Mouse (Mus musculus): ENCODE measurements around the gene Sh2b3. TPM values are rescaled to one million over a fixed set of nuclear protein-coding genes. Genes with fewer than 3 reads are reported as not detected.

Sh2b3 gene
- polyA plus RNA-seq, 1 experiment: 13.5 TPM

DNA sequence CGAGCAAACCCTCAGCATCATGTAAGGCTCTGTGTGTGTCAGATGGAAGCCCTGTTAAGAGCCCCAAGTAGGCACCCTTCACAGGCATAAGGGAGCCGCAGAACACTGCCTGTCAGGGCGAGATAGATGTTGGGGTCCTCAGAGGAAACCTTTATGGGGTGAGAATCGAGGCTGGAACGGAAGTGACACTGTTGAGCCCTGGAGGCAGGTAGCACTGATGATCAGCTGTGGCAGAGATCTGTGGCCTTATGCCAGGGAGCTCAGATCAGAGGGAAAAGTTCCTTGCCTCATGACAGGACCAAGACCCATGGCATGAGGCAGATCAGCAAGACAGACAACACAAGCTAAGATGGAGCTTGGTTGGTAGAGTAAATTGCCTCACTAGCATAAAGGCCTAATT lies 16.3 kb downstream of the Sh2b3 start:
- no peak for DNase-seq (ENCODE audit: low read depth)
- no peak for TF ChIP-seq POLR2A (IDR thresholded peaks at IDR 0.05; ENCODE audit: borderline replicate concordance, extremely low read depth, insufficient read depth, insufficient read length, poor library complexity, severe bottlenecking)
- no peak for TF ChIP-seq CTCF (IDR thresholded peaks at IDR 0.05; ENCODE audit: borderline replicate concordance, extremely low read depth, insufficient read depth, insufficient read length)

DNA sequence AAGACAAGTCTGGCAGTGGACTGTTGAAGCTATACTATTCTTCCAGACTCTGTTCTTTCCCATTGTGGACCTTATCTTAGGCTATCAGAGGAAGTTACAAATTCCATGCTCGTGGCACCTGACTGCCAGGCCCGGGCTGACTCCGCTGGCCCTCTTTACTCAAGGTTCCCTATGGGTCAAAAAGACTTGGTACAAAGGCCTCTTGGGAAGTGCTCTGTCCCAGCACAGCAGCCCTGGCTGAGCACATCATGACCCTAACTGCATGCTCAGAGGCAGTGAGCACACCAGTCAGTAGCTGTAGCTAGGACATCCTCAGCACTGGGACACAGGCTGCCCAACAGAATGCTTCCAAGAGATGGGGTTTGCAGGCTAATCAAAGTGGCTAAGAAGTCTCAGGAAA lies 16.8 kb downstream of the Sh2b3 start:
- DNase-seq (ENCODE audit: low read depth): no peak
- TF ChIP-seq CTCF (IDR thresholded peaks at IDR 0.05; ENCODE audit: borderline replicate concordance, extremely low read depth, insufficient read depth, insufficient read length) (no peak), POLR2A (IDR thresholded peaks at IDR 0.05; ENCODE audit: borderline replicate concordance, extremely low read depth, insufficient read depth, insufficient read length, poor library complexity, severe bottlenecking) (no peak)

DNA sequence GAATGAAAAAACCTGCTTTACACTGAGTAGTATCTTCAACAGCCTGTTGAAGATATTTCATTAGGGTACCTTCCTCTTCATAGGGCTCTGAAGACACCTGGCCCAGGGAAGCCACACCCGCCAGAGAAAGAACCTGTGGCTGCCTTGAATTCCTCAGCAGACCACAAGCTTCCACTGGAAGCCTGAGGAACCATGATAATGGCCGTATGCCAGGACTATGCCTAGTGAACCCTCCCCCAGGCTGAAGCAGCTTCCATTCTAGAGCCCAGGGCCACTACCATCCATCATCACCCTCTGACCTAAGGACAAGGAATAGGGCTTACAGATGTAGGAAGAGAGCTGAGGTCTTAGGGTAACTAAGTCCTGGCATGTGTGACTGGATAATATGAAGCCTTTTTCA lies 17.3 kb downstream of the Sh2b3 start:
- DNase-seq (ENCODE audit: low read depth): no peak
- no peak for TF ChIP-seq POLR2A (IDR thresholded peaks at IDR 0.05; ENCODE audit: borderline replicate concordance, extremely low read depth, insufficient read depth, insufficient read length, poor library complexity, severe bottlenecking)
- no peak for TF ChIP-seq CTCF (IDR thresholded peaks at IDR 0.05; ENCODE audit: borderline replicate concordance, extremely low read depth, insufficient read depth, insufficient read length)

DNA sequence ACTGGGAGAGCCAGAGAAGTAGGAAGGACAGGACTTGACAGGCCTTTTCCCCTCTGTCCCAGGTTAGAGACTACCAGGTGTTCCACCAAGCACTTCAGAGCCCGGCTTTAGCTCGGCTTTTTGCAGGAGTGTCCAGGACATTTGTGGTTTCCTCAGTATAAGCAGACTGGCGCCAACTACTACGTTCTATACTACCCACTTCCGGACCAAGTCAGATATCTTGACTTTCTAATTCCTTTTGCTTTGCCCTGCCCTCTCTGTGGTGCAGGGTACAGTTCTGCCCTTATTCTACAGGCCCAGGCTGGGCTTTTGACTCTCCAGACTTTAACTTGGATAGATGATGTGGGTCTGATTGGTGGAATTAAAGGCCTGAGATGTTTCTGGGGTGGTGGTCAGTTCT lies 17.9 kb downstream of the Sh2b3 start:
- DNase-seq (ENCODE audit: low read depth): no peak

DNA sequence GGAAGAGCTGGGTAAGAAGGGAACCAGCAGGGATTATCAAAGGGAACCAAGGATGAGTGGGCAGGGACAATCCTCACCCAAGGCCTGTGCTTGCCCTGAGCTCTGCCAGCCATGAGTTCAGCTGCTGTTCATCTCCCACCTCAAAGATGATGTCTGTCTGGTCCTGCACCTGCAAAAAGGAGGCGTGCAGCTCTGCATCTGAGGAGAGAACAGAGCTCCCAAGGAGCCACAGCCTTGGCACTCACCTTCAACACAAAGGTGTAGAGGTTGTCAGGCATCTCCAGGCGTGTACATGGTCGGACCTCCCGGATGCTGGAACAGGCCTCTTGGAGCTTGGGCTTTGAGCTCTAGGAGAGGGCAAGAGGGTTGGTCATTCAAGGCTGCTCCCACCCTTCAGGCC lies 18.6 kb downstream of the Sh2b3 start:
- TF ChIP-seq CTCF (IDR thresholded peaks at IDR 0.05; ENCODE audit: borderline replicate concordance, extremely low read depth, insufficient read depth, insufficient read length) (no peak), POLR2A (IDR thresholded peaks at IDR 0.05; ENCODE audit: borderline replicate concordance, extremely low read depth, insufficient read depth, insufficient read length, poor library complexity, severe bottlenecking) (no peak)
- DNase-seq (ENCODE audit: low read depth): no peak

More for the DNA sequence above, 17.9 kb downstream of the Sh2b3 start:
- TF ChIP-seq CTCF (IDR thresholded peaks at IDR 0.05; ENCODE audit: borderline replicate concordance, extremely low read depth, insufficient read depth, insufficient read length): no peak
- no peak for TF ChIP-seq POLR2A (IDR thresholded peaks at IDR 0.05; ENCODE audit: borderline replicate concordance, extremely low read depth, insufficient read depth, insufficient read length, poor library complexity, severe bottlenecking)

DNA sequence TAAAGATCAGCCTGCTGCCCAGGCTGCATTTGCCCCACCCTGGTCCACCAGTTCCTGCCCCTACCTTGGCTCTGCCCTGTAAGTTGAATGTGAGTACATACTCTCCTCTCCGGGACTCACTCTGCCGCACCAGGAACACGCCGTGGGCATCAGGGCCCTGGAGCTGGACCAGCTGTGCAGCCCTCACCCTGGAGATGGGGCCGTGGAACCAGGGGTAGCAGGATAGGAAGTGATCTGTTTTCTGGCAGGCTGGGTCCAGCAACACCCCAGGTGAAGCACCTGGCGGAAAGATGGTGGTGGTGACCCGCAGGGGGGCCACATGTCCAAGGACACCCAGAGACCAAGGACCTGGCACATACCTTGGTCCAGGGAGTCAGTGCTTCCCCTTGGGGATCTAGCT lies 19.0 kb downstream of the Sh2b3 start:
- no peak for DNase-seq (ENCODE audit: low read depth)
- TF ChIP-seq CTCF (IDR thresholded peaks at IDR 0.05; ENCODE audit: borderline replicate concordance, extremely low read depth, insufficient read depth, insufficient read length): no peak
- no peak for TF ChIP-seq POLR2A (IDR thresholded peaks at IDR 0.05; ENCODE audit: borderline replicate concordance, extremely low read depth, insufficient read depth, insufficient read length, poor library complexity, severe bottlenecking)

DNA sequence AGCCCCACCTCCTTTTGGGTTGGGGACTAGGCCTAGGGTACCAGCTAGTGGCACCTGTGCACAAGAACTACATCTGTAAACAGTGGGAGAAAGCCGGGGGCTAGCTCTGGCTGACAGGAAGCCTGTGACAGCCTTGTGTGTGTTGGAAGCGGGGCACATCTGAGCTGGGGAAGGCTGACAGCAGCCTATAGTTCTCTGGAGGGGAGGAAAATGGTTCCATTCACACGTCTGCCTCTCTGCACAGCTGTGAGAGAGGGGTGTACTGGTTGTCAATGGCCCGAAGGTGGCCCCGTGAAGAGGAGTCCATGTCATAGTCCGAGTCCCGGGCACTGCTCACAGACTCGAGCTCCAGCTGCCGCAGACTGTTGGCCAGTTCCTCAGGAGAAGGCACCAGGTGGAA lies 19.9 kb downstream of the Sh2b3 start:
- no peak for DNase-seq (ENCODE audit: low read depth)

DNA sequence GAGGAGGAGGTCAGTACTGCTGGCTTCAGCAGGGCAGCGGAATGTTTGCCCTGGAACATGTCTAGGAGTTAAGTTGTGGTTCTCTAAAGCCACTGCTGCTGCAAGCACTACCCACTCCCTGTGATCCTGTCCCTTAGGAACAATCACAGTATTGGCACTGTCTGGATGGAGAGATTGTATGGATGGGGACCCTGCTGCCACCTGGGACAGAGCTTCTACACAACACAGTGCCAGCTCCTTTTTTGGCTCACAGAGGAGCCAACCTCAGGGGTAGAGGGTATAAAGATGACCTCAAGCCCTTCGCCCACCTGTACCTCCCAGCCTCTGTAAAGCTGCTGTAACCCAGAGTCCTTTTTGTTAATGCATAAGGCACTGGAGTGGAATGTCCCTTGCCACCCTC lies 20.8 kb downstream of the Sh2b3 start:
- DNase-seq (ENCODE audit: low read depth): no peak
- TF ChIP-seq POLR2A (IDR thresholded peaks at IDR 0.05; ENCODE audit: borderline replicate concordance, extremely low read depth, insufficient read depth, insufficient read length, poor library complexity, severe bottlenecking) (no peak), CTCF (IDR thresholded peaks at IDR 0.05; ENCODE audit: borderline replicate concordance, extremely low read depth, insufficient read depth, insufficient read length) (no peak)

More for the DNA sequence above, 19.9 kb downstream of the Sh2b3 start:
- TF ChIP-seq POLR2A (IDR thresholded peaks at IDR 0.05; ENCODE audit: borderline replicate concordance, extremely low read depth, insufficient read depth, insufficient read length, poor library complexity, severe bottlenecking): no peak
- TF ChIP-seq CTCF (IDR thresholded peaks at IDR 0.05; ENCODE audit: borderline replicate concordance, extremely low read depth, insufficient read depth, insufficient read length): no peak

DNA sequence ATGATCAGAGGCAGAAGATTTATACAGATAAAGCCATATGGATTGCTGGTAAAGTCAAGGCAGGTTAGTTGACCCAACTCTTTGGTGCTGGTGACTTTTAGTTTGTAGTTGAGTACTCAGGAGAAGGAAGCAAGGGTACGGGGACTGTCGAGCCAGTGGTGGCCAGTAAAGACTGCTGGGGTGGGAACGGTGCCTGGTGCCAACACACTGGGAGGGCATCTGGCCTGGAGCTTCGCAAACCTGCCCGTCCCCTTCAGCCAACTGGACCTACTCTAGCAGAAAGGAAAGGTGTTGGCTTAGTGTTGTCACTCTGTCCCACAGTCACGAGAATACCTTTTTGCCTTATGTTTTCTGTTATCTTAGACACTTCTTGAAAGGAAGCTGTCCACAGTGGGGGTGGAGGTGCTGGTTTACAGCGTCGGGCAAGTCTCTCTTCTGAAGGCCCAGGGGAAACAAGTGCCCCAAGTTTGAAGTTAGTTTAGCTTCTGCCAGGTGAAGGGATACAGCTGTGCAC lies 21.5 kb downstream of the Sh2b3 start:
- no peak for DNase-seq (ENCODE audit: low read depth)

DNA sequence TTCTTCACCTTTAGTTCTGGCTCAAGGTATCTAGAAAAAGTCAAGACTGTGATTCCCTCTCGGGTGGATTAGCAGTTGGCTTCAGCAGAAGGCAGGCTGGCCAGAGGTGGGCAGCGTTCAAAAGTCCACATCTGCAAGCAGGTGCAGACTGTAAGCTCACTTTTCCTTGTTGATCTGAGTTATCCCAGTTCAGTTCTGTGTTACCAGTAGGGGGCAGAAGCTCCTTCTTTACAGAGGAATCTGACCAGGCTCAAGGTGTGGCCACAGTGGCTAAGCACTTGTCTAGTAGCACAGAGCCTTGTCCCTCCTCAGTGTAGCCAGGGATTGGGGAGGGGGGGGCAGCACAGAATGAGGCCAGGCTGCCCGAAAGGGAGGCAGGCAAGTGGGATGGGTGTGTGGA lies 22.4 kb downstream of the Sh2b3 start:
- no peak for TF ChIP-seq POLR2A (IDR thresholded peaks at IDR 0.05; ENCODE audit: borderline replicate concordance, extremely low read depth, insufficient read depth, insufficient read length, poor library complexity, severe bottlenecking)
- peak; percentile 55; the same call in 1 of the 2 replicates for TF ChIP-seq CTCF (IDR thresholded peaks at IDR 0.05; ENCODE audit: borderline replicate concordance, extremely low read depth, insufficient read depth, insufficient read length)
- peak; percentile 72 for DNase-seq (ENCODE audit: low read depth)

More for the DNA sequence above, 21.5 kb downstream of the Sh2b3 start:
- no peak for TF ChIP-seq CTCF (IDR thresholded peaks at IDR 0.05; ENCODE audit: borderline replicate concordance, extremely low read depth, insufficient read depth, insufficient read length)
- no peak for TF ChIP-seq POLR2A (IDR thresholded peaks at IDR 0.05; ENCODE audit: borderline replicate concordance, extremely low read depth, insufficient read depth, insufficient read length, poor library complexity, severe bottlenecking)

DNA sequence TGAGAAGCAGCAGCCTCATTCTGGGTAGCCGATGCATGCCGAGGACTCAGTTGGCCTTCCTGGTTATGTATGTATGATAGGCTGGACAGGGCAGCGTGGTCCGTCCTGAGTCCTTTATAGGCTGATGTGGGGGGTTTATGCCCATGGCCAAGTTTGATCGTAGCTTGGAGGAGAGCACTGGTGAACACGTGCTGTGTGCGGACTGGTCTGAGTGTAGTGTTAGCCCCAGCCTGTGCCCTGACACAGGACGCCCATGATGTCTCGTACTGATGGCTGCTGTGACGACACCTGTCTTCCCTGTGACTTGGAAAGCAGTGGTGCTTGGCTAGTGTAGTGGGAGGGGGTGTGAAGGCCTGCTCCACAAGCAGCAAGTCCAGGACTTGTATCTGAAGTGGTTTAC lies 23.7 kb downstream of the Sh2b3 start:
- DNase-seq (ENCODE audit: low read depth): no peak
- TF ChIP-seq POLR2A (IDR thresholded peaks at IDR 0.05; ENCODE audit: borderline replicate concordance, extremely low read depth, insufficient read depth, insufficient read length, poor library complexity, severe bottlenecking) (no peak), CTCF (IDR thresholded peaks at IDR 0.05; ENCODE audit: borderline replicate concordance, extremely low read depth, insufficient read depth, insufficient read length) (no peak)

DNA sequence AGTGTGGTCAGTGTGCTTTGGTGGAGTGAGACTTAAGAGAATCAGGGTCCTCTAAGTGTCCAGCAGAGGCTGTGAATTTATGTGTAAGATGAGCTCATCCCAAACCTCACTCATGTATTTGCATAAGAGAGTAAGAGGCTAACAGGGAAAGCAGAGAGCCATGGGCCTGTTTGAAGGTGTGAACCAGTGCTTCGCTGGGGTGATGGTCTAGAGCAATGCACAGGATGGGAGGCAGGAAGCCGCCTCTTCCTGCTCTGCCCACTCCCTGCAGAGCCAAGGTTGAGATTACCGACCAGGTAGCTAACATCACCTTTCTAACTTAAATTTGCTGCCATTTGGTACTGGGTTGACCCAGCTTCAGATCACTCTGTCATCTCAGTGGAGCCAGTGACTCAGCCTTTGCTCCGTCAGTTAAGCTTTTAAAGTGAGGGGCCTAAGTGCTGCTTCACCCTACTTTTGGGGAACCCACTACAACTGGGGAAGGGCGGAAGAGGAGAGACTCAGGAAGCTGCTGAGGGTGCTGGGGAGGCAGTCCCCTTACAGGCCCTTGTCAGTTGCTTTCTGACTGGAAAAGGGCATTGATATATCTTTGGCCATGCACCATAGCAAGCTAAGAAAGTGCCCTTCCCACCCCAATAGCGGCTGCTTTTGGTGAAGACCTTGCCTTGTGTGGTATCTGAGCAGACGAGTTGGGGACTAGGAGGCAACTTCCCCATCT lies 24.8 kb downstream of the Sh2b3 start:
- no peak for DNase-seq (ENCODE audit: low read depth)
- TF ChIP-seq POLR2A (IDR thresholded peaks at IDR 0.05; ENCODE audit: borderline replicate concordance, extremely low read depth, insufficient read depth, insufficient read length, poor library complexity, severe bottlenecking) (no peak), CTCF (IDR thresholded peaks at IDR 0.05; ENCODE audit: borderline replicate concordance, extremely low read depth, insufficient read depth, insufficient read length) (no peak)

Measured in brain, embryonic 14.5 days (tissue).